Mouse (Mus musculus): ENCODE data around the gene Cwc27. TPM values are rescaled to one million over a fixed set of nuclear protein-coding genes. Genes with fewer than 3 reads are reported as not detected.
A peak's percentile ranks its signal among the peaks of the same experiment; 100 is the strongest.

The Cwc27 gene
- 32.7 and 35.0 TPM in 2 replicates for polyA plus RNA-seq (2015; fragmentation: Nextera tagmentation; extraction: Ambion mirVana)

DNA sequence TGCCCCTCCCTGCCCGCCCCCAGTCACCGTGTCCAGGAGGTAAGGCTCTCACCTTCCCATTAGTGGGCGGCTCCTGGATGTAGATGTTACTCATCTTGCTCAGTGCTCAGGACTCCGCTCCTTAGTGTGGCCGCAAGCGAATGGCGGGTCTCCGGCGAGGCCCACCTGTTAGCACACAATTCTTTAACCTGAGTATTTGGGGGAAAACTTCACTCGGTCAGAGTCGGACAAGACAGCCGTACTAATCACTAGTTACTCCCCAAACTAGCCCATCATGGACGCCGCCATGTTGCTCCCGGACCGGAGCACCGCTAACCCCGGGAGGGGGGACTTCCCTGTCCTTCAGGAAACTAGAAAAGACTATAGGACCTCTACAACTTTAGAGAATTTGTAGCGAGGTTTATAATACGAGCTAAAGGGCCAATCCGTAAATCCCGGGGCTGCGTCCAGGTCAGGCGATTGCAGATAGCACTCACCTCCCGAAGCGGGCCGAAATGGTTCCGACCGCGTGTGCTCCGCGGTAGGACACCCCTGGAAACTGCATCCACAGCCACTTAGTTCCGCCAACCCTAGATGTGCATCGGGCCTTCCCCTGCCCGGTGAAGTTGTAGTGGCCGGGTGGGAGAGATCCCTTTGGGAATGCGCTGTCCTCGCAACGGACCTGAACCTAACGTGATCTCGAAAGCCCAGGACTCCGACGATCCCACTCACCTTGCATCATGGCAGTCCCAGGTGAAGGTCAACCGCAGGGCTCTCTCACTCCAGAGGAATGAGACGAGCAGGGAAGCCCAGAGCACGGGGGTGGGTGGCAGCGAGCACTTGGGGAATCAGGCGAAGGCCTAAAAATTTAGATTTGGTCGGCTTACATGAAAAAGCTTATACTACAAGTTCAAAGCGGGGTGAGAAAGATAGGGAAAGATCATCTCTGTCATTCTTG is at the start of gene Cwc27:
Gene Cwc27 (minus strand): TSS at position 508 of the 937 bp plus-strand sequence.
- Histone ChIP-seq H3K4me1 (peaks cover 27% of the 10 kb centered on the region), H3K4me3 (peak within 1 kb of the TSS; percentile 77), H3K4me2 (peak within 1 kb of the TSS; percentile 73), H3K9ac (peak within 1 kb of the TSS; percentile 89), H3K27me3 (no peaks in the 10 kb centered on the region), H3K9me3 (replicated peaks) (no peaks in the 10 kb centered on the region), H3K36me3 (ENCODE audit: poor library complexity, severe bottlenecking) (0 out of 2 replicates have a peak, but pooled peaks cover under 1% of the 10 kb centered on the region), H3K27ac (peak within 1 kb of the TSS; percentile 75)
- under 1% methylated on average over 50 of the region's 50 CpGs for WGBS
- ATAC-seq: peak; percentile 99

DNA sequence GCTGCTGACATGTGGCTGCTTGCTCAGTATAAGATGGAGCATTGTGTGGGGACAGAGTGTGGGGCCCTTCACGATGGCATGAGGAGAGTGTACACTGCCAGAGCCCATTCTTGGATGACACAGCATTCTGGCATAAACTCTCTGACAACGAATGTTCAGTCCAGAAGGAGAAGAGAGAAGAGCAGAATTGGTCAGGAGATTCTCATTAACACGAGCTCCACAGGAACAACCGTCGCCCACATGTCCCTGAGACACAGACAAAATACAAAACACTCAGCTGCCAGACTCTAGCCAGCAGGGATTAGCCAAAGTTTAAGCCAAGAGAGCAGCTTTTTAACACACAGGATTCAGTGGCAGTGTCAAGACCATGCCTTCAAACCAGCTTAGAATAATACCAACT is 49.8 kb upstream of the Cwc27 start:
- Histone ChIP-seq H3K9me3 (replicated peaks) (no peaks in the 10 kb centered on the region), H3K27me3 (peaks cover 12% of the 10 kb centered on the region; the same call in 1 of the 2 replicates), H3K4me2 (no peak overlapping the region), H3K36me3 (ENCODE audit: poor library complexity, severe bottlenecking) (no peaks in the 10 kb centered on the region), H3K4me3 (no peak overlapping the region), H3K27ac (no peak overlapping the region), H3K4me1 (peaks cover 9% of the 10 kb centered on the region; the same call in 1 of the 2 replicates), H3K9ac (no peak overlapping the region)
- ATAC-seq: no peak
- 77% methylated on average over 5 of the region's 5 CpGs for WGBS

DNA sequence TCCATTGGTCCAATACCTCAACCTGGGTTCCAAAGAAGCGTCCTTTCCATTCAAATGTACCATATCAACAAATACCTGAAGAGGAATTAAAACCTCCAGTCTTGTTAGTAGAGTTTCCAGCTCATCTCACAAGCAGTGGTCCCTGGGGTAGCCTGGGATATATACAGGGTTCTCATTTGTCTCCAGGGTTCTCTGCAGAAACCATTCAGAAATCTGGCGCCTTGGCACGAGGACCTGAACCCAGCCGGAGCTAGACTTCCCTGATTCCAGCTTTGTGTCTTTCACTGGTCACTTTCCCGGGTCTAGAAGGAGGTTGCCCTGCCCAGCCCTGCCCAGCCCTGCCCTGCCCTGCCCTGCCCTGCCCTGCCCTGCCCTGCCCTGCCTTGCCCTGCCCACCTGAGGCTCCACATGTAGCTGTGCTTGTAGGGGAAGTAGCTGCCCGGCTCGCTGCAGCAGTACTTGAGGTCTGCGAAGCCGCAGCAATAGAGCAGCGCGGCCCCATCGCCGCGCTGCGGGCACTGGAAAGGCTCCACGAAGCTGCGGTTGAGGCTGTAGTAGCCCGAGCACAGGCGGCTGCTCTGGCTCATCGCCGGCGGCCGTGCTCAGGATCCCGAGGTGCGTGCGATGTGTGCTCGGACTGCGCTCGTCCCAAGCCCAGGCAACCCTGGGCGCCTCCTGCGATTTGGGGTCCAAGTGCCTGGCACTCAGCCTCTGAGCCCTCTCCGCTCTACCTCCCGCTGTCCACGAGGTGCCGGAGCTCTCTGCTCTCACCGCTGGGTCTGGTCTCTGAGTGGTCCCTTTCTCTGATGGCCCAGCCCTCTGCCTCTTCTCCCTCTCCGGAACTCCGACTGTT is 46.4 kb upstream of the Cwc27 start, which contains the start of gene Shisal2b:
Gene Shisal2b (minus strand): TSS at position 767 of the 853 bp plus-strand sequence.
- Histone ChIP-seq H3K27me3 (peaks cover 12% of the 10 kb centered on the region; the same call in 1 of the 2 replicates), H3K9ac (peak within 1 kb of the TSS; percentile 65), H3K4me3 (peak within 1 kb of the TSS; percentile 47), H3K36me3 (ENCODE audit: poor library complexity, severe bottlenecking) (no peaks in the 10 kb centered on the region), H3K4me2 (peak within 1 kb of the TSS; percentile 91), H3K9me3 (replicated peaks) (no peaks in the 10 kb centered on the region), H3K27ac (no peak within 1 kb of the TSS), H3K4me1 (peaks cover 9% of the 10 kb centered on the region; the same call in 1 of the 2 replicates)
- peak; percentile 87 for ATAC-seq
- WGBS: 5% methylated on average over 37 of the region's 38 CpGs

DNA sequence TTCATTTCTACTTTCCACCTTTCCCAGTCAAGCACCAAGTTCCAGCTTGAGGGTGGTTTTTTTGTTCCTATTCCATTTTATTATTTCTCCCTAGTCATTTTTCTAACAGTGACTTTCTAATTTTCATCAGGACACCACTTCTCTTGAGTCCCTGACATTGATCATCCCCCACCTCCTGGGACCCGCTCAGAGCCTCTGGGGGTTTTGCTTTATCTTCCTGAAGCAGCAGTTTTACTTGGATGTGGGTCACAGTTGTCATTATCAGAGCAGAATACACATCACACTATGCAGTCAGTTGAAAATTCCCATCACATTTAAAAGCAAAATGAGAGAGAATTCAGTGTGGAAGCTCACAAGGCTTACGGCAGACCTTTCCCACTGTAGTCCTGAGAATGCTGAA is 36.7 kb upstream of the Cwc27 start:
- no peak for ATAC-seq
- no peak overlapping the region for H3K9ac ChIP-seq
- H3K36me3 ChIP-seq (ENCODE audit: poor library complexity, severe bottlenecking): no peaks in the 10 kb centered on the region
- 78% methylated on average over 2 of the region's 2 CpGs for WGBS
- no peak overlapping the region for H3K4me3 ChIP-seq
- no peaks in the 10 kb centered on the region for H3K9me3 ChIP-seq (replicated peaks)
- H3K27me3 ChIP-seq: no peaks in the 10 kb centered on the region
- no peak overlapping the region for H3K27ac ChIP-seq
- no peak overlapping the region for H3K4me2 ChIP-seq
- no peaks in the 10 kb centered on the region for H3K4me1 ChIP-seq

DNA sequence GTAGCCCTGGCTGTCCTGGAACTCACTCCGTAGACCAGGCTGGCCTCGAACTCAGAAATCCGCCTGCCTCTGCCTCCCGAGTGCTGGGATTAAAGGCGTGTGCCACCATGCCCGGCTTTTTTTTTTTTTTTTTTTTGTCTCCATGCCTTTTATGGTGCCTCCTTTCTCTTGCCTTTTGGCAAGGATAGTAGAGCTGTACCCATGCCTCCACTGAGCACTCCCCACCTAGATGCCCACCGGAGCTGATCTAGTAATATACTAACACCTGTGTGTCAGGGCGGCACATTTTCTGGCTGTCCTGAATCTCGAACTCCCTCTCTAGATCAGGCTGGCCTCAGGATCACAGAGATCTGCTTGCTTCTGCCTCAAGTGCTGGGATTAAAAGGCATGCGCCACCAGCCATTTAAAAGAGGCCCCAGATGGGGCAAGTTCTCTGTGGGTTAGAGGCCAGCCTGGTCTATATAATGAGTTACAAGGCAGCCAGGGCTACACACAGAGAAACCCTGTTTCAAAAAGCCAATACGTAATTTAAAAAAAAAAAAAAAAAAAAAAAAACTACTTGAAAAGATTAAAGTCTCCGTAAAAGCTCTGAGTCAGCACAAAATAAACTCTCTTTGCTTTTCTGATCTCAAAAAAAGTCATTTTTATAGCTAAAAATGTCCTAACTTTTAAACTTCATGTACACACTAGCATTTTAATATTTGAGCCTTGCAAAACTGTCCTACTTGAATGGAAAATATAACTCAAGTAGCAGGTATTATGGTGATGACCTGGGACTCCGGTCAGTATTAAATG is 26.6 kb upstream of the Cwc27 start:
- Histone ChIP-seq H3K36me3 (ENCODE audit: poor library complexity, severe bottlenecking) (peaks cover 5% of the 10 kb centered on the region), H3K27ac (no peak overlapping the region), H3K9ac (no peak overlapping the region), H3K4me3 (no peak overlapping the region), H3K4me2 (no peak overlapping the region), H3K27me3 (no peaks in the 10 kb centered on the region), H3K9me3 (replicated peaks) (no peaks in the 10 kb centered on the region), H3K4me1 (no peaks in the 10 kb centered on the region)
- no peak for ATAC-seq
- WGBS: 86% methylated on average over 11 of the region's 13 CpGs

DNA sequence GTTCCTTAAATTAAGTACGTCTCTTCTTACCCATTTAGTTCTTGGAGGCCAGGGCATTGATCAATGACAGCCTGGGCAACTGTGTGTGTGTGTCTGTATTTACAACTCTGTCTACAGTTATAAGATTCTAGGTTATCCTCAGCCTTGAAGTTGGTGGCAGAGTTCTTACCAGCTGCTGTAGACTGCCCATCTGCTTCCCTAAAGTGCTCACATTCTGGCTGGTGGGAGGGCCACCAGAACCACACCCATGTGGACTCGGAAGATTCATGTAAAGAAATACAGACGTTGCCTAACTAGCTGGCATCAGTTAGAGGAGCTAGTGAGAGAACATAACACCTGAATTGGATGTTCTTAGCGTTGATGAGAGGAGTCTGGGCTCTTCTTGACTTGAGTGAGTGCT is 25.0 kb upstream of the Cwc27 start:
- WGBS: 82% methylated on average over 4 of the region's 4 CpGs
- H3K4me1 ChIP-seq: no peaks in the 10 kb centered on the region
- H3K27me3 ChIP-seq: no peaks in the 10 kb centered on the region
- no peak overlapping the region for H3K4me3 ChIP-seq
- H3K27ac ChIP-seq: no peak overlapping the region
- H3K4me2 ChIP-seq: no peak overlapping the region
- peaks cover 15% of the 10 kb centered on the region for H3K36me3 ChIP-seq (ENCODE audit: poor library complexity, severe bottlenecking)
- ATAC-seq: no peak
- H3K9me3 ChIP-seq (replicated peaks): no peaks in the 10 kb centered on the region
- no peak overlapping the region for H3K9ac ChIP-seq

DNA sequence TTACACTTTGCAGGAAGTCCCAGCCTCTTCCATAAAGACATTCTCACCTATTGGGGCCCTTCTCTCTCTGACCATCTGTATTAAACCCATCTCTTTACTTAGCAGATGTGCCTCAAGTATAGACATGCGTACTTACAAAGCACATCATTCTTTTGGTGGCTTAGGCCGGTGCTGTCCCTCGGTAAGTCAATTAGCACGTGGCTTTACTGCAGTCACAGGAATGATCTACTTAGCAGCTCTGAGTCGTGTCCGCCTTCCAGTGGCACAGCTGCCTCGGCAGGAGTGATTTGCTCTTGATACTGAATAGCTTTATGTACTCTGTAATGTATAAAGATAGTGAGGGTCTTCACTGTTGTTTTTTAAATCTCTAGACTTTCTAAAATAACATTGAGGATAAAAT is 20.7 kb upstream of the Cwc27 start:
- Histone ChIP-seq H3K27ac (no peak overlapping the region), H3K27me3 (no peaks in the 10 kb centered on the region), H3K9ac (no peak overlapping the region), H3K4me1 (no peaks in the 10 kb centered on the region), H3K4me3 (no peak overlapping the region), H3K4me2 (no peak overlapping the region), H3K9me3 (replicated peaks) (no peaks in the 10 kb centered on the region), H3K36me3 (ENCODE audit: poor library complexity, severe bottlenecking) (peaks cover 38% of the 10 kb centered on the region)
- no peak for ATAC-seq
- 77% methylated on average over 7 of the region's 7 CpGs for WGBS

DNA sequence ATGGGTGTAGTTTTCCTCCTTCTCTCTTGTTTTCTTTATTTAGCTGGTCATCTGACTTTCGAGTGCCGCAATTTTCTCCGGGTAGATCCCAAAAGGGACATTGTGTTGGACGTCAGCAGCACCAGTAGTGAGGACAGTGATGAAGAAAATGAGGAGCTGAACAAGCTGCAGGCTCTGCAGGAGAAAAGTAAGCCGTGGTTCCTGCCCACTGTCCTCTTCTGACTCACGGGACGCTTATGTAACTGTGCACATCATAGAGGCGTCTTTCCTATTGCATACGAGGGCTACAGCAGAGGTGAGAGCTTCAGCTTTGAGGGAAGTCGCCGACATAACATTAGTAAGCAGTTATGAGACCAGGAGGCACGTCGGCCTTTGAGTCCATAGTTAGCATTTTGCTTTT is 15.9 kb upstream of the Cwc27 start:
- no peak overlapping the region for H3K27ac ChIP-seq
- no peak overlapping the region for H3K4me2 ChIP-seq
- no peak overlapping the region for H3K9ac ChIP-seq
- no peak for ATAC-seq
- WGBS: 97% methylated on average over 13 of the region's 13 CpGs
- no peaks in the 10 kb centered on the region for H3K4me1 ChIP-seq
- H3K36me3 ChIP-seq (ENCODE audit: poor library complexity, severe bottlenecking): peaks cover 72% of the 10 kb centered on the region
- no peak overlapping the region for H3K4me3 ChIP-seq
- H3K27me3 ChIP-seq: no peaks in the 10 kb centered on the region
- H3K9me3 ChIP-seq (replicated peaks): no peaks in the 10 kb centered on the region

DNA sequence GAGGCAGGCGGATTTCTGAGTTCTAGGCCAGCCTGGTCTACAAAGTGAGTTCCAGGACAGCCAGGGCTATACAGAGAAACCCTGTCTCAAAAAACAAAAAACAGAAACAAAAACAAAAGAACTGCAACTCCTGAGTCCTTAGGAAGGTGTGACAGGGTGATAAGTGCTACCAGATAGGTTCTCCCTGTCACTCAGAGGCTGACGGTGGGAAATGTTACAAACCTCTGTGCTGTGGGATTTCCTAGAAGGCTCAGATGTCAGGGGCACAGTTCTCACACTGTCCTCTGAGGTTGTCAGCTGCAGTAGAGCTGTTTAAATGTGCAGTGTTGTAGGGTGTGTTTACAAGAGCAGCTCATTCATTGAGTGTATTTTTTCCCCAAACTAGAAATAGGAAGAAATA is 8.5 kb upstream of the Cwc27 start:
- ATAC-seq: no peak

DNA sequence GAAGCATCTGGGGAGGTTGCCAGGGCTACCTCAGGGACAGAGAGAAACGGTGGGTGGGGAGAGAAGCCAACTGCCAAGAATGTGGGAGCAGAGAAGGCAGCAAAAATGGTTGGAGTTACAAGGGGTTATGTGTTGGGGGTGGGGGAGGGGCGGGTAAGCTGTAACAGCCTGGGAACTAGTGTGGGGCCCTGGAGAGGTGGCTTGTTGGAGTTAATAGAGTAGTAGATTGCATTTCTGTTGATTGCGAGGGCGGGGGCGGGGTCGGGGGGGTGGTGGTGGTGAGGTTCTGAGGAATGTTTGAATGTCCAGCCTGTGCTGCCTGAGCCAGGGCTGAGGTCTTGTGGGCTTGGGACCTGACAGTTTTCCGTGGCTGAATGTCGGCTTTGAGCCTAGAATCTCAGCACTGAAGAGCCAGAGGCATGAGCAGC is 5.5 kb upstream of the Cwc27 start:
- no peaks in the 10 kb centered on the region for H3K9me3 ChIP-seq (replicated peaks)
- no peak overlapping the region for H3K27ac ChIP-seq
- H3K4me1 ChIP-seq: peaks cover 26% of the 10 kb centered on the region
- no peaks in the 10 kb centered on the region for H3K27me3 ChIP-seq
- no peak overlapping the region for H3K9ac ChIP-seq
- no peak overlapping the region for H3K4me2 ChIP-seq
- H3K4me3 ChIP-seq: no peak overlapping the region
- H3K36me3 ChIP-seq (ENCODE audit: poor library complexity, severe bottlenecking): peaks cover 6% of the 10 kb centered on the region
- WGBS: 39% methylated on average over 8 of the region's 8 CpGs
- peak; percentile 48; the same call in 1 of the 2 replicates for ATAC-seq

More for the DNA sequence above, 8.5 kb upstream of the Cwc27 start:
- Histone ChIP-seq H3K36me3 (ENCODE audit: poor library complexity, severe bottlenecking) (peaks cover 36% of the 10 kb centered on the region), H3K9me3 (replicated peaks) (no peaks in the 10 kb centered on the region), H3K4me1 (peaks cover 10% of the 10 kb centered on the region; the same call in 1 of the 2 replicates), H3K9ac (no peak overlapping the region), H3K27ac (no peak overlapping the region), H3K27me3 (no peaks in the 10 kb centered on the region), H3K4me2 (no peak overlapping the region), H3K4me3 (no peak overlapping the region)
- 85% methylated on average over 2 of the region's 2 CpGs for whole genome bisulfite sequencing

DNA sequence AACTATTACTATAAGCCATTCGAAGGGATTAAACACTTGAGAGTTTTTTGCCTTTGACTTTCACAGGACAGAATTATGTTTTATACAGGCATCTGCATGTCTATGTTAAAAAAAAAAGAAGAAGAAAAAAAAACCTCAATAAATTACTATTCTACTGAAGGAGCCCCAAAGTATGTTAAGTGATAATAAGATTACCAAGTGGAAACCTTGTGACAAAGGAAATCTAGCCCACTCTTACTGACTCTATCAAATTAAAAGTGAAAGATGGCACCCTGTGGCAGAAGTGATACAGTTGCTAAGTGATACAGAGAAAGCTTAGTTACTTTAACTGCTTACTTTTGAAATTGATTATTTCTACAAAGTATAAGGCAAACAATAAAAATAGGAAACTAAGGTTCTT is 5.0 kb upstream of the Cwc27 start:
- no peak overlapping the region for H3K4me2 ChIP-seq
- H3K9me3 ChIP-seq (replicated peaks): no peaks in the 10 kb centered on the region
- H3K27ac ChIP-seq: no peak overlapping the region
- H3K36me3 ChIP-seq (ENCODE audit: poor library complexity, severe bottlenecking): peaks cover 1% of the 10 kb centered on the region
- WGBS: 83% methylated on average over 1 of the region's 1 CpGs
- H3K9ac ChIP-seq: no peak overlapping the region
- H3K4me3 ChIP-seq: no peak overlapping the region
- no peak for ATAC-seq
- H3K27me3 ChIP-seq: no peaks in the 10 kb centered on the region
- peaks cover 26% of the 10 kb centered on the region for H3K4me1 ChIP-seq
